Mouse (Mus musculus) pancreas, adult 10 weeks (tissue): Measurements from ENCODE around the gene Olfr9. TPM values are rescaled to one million over a fixed set of nuclear protein-coding genes. Genes with fewer than 3 reads are reported as not detected.

ENCODE experiments used
- polyA plus RNA-seq: library from polyadenylated mRNA; stranded (reverse); fragments of 350-450 nt; fragmentation: Illumina TruSeq; extraction: RNeasy Lipid Tissue Mini Kit (QIAGEN cat#74804); gene quantifications from one replicate; pipeline ENCODE4 v1.2.3, GENCODE M21; 2015; ENCODE audit warnings: low read depth, low replicate concordance; ENCODE audit not compliant: insufficient read depth

Olfr9 gene
- polyA plus RNA-seq: not detected

GRCm38 (mm10) chr10:128989131-128989530 is at the start of gene Olfr9:
Olfr9 (plus strand) TSS chr10:128989431.

GRCm38 (mm10) chr10:128960590-128961584 is 28.3 kb upstream of the Olfr9 start, which contains the start of gene Mettl7b:
Mettl7b (minus strand) TSS chr10:128960988.

GRCm38 (mm10) chr10:129010288-129010841 is 21.1 kb downstream of the Olfr9 start, which contains the start of gene Olfr763:
Olfr763 (plus strand) TSS chr10:129010791.

GRCm38 (mm10) chr10:129039796-129040195 is 50.6 kb downstream of the Olfr9 start, which contains the start of gene Olfr764-ps1:
Olfr764-ps1 (minus strand) TSS chr10:129039896.

Other genes starting within 250 kb of the Olfr9 start
- gene Dgka, start 244.6 kb upstream of the Olfr9 start, polyA plus RNA-seq: 10.4 TPM
- gene Pym1, start 241.5 kb upstream of the Olfr9 start, polyA plus RNA-seq: 4.8 TPM
- 3.0 TPM for gene Mmp19, start 198.5 kb upstream of the Olfr9 start, polyA plus RNA-seq
- gene Dnajc14, start 185.4 kb upstream of the Olfr9 start, polyA plus RNA-seq: 9.2 TPM
- gene Tmem198b, start 185.1 kb upstream of the Olfr9 start, polyA plus RNA-seq: 6.6 TPM
- 15.9 TPM for gene Sarnp, start 172.1 kb upstream of the Olfr9 start, polyA plus RNA-seq
- gene Ormdl2, start 167.8 kb upstream of the Olfr9 start, polyA plus RNA-seq: 11.8 TPM
- not detected for gene Gdf11, start 97.7 kb upstream of the Olfr9 start, polyA plus RNA-seq
- gene Cd63, start 88.4 kb upstream of the Olfr9 start, polyA plus RNA-seq: 125 TPM
- 12.1 TPM for gene Rdh5, start 66.5 kb upstream of the Olfr9 start, polyA plus RNA-seq
- gene Bloc1s1, start 65.4 kb upstream of the Olfr9 start, polyA plus RNA-seq: 47.0 TPM
- gene Itga7, start 55.6 kb upstream of the Olfr9 start, polyA plus RNA-seq: 5.2 TPM
- gene Mettl7b, start 28.4 kb upstream of the Olfr9 start, polyA plus RNA-seq: not detected
- not detected for gene Olfr763, start 21.4 kb downstream of the Olfr9 start, polyA plus RNA-seq
- not detected for gene Olfr764-ps1, start 50.5 kb downstream of the Olfr9 start, polyA plus RNA-seq
- gene Olfr765, start 60.6 kb downstream of the Olfr9 start, polyA plus RNA-seq: not detected
- not detected for gene Olfr766-ps1, start 79.5 kb downstream of the Olfr9 start, polyA plus RNA-seq
- not detected for gene Olfr767, start 93.5 kb downstream of the Olfr9 start, polyA plus RNA-seq
- not detected for gene Olfr768, start 109.9 kb downstream of the Olfr9 start, polyA plus RNA-seq
- not detected for gene Olfr769, start 128.4 kb downstream of the Olfr9 start, polyA plus RNA-seq
- not detected for gene Olfr770, start 149.6 kb downstream of the Olfr9 start, polyA plus RNA-seq
- gene Olfr771, start 175.3 kb downstream of the Olfr9 start, polyA plus RNA-seq: not detected
- not detected for gene Olfr772, start 188.5 kb downstream of the Olfr9 start, polyA plus RNA-seq
- not detected for gene Olfr773, start 198.0 kb downstream of the Olfr9 start, polyA plus RNA-seq
- not detected for gene Olfr774, start 246.8 kb downstream of the Olfr9 start, polyA plus RNA-seq